Mouse (Mus musculus) CD4-positive, CD25-positive, alpha-beta regulatory T cell, adult 2 months (primary cell): ENCODE measurements around the gene Myzap.

Experiments used
- DNase-seq: peaks from one replicate; pipeline ENCODE4 v3.0.0-alpha.2; 2012; ENCODE audit warnings: low read depth, low spot score

Myzap gene

DNA sequence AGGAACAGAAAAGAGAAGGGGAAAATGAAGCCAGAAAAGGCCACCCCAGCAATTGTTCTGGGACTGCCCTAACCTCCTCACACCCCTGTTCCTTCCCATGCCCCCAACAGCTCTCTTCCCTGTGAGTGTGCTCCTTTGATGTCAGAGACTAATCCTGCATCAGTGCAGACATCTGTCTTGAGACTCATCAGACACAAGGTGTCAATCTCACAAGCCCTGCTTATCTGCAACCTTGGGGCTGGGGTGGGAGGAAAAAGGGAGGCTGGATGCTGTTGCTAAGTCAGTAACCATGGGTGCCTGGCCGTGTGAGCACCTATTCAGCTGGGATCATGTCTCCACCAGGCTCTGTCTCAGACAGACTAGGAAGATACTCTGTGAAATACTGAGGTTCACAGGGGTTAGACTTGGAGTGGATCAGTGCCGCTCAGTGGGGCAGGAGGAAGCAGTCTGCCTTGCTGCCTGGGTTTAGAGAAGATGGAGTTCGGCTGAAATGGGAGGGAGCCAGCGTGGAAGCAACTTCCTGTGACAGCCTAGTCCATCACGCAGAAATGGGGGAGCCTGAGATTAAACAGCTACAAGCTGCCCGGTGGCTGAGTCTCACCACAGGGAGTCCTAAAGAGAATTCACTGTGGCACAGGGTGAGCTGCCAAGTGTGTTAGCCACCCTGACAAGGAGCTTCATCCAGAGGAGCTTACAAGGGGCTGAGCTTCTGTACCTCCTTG, 12.9 kb upstream of the Myzap start:
- DNase-seq: no peak

DNA sequence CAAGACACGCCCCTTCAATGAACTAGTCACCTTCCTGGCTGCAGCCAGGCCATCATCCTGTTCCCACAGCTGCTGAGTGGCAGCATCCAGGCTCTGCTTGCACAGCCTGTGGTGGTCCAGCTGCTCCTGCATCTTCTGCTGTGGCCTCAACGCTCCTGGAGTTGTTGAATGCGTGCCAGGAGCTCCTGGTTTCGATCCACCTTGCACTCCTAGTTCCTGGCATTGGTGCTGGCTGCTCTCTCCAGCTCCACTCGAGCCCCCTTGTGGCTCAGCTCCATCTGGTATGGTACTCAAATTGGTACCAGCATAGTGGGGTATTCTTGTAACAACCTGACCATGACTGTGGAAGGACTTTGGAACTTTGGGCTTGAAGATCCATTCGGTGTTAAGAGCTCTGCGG, 7.7 kb upstream of the Myzap start:
- DNase-seq: no peak

DNA sequence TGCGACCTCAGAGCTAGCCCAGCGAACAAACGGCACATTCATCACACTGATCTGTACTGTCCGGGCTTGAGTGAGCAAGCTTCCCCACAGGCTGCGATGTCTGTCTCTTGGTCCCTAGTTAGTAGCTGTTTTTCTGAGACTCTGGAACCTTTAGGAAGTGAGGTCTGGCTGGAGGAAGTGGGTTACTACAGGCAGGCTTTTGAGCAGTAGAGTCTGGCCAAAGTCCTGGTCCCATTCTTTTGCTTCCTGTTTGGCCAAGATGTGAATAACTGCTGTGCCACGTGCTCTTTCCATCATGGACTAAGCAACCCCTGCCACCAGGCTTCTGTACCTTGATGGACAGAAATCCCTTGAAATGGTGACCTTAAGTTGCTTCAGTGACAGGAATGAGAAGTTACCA, 4.7 kb upstream of the Myzap start:
- DNase-seq: no peak

DNA sequence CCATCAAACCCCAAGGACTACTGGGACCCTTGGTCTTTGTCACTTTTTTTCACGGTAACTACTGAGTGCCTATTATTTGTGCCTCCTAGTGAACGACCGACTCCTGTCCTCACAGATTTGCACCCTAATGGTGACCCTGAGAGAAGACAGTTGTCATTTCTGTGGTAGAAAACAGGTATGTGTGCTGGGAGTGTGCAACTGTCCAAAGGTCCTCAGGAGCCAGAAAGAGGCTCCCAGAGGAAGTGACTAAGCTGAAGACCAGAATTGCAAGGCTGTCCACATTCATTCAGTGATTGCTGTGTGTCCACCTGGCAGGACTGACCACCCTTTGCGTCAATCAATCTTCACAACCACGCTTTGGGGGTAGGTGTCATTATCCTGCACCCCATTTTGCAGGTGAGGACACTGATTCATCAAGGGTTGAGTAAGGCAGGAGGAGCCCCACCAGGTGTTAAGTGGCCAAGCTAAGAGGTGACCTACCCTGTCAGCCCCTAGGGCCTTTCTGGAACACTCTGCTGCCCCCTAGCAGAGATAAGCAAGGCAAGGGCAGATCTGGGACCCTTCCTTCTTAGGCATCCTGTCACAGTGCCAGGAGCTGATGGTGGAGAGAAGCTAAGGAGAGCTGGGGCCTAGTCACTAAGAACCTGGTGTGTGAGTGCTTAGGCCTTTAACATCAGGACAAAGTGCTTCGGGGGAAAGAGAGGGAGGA, 571 bp upstream of the Myzap start:
- no peak for DNase-seq

DNA sequence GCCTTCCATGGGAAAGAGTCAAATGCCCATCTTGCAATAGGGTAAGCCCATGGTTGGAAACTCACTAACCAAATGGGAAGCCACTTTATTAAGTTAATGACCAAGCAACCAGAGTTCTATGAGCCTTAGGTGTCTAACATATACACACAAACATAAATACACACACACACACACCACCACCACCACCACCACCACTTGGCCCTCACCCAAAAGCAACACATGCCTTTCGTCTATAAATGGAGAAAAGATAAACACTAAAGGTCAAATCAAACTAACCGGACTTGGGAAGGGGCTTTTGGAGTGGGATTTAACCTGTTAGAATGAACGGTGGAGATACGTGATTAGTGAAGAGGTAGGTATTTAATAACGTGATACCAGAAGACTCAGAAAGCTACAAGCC, 1.1 kb downstream of the Myzap start:
- no peak for DNase-seq

DNA sequence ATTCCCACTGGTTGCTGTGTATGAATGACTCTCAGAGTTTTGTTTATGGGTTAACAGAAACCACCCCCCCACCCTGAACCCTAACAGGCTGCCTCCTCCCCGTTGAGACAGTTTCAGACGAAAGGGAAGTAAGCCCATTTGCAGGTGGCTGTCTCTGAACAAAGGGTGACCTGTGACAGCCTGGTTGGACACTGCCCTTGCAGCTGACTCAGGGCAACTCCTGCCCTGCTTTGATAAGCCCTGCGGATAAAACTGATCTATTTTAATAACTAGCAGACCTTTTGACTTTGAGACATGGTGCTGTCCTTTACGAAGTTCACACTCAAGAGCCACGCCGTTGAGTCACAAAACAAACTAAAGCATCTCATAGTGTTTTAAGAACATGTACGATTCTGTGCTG, 2.4 kb downstream of the Myzap start:
- no peak for DNase-seq

DNA sequence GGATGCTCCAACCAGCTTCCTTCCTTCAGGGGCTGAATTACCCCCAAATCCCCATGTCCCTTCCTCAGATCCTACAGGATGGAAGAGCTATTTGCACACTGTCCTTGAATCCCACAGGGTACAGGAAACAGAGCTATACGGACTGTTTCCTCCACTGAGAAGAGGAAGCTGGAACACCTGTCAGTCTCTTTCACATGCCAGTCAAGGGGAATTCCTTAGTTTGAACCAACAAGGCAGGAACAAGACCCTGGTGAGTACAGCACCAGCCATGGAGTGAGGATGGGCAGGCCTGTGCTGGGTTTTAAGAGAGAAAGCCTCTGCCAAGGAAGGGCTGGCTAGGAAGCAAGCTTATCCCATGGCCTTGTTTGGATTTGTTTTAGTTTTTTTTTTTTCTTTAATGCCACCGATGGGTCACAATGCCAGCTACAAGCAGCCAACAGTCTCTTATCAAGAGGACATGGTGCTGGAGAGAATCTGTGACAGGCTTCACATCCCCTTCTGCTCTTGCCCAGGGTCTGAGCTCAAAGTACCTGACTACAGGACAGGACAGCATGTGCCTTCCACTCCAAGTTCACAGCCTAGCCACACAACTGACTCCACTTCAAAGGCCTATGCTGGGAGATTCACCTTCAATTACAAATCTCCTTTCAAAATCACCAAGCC, 3.1 kb downstream of the Myzap start:
- no peak for DNase-seq

DNA sequence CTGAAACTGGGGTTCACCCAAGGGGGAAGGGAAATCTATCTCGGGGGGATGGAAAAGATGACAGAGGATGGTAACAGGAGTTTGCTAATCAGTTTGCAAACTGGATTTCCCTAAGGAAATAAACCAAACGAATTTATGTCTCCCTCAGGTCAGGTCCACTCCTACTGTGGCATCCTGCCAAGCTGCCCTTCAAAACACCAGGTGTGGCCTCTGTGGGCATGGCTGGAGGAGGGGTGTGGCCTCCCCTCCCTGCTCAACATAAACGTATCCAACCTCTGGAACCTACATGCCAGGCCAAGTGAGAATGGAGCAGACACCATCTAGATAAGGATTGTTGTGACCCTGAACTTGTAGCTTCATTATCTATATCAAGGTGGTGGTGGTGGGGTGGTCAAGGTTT, 5.8 kb downstream of the Myzap start:
- no peak for DNase-seq

DNA sequence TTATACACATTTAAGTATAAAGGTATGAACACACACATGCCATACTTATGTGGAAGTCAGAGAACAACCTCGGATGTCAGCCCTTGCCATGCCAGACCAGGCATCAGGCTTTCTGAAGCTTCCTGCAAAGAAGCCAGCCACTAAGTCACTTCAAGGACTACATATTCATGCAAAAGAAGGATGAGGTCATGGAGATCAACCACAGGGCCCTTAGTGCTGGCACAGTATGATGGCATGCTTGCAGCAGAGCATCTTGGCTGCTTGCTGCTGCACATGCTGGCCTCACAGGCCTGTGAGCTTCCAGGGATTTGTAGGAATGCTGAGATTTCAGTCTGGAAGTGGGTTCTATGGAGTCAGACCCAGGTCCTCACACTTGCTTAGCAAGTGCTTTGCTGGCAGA, 9.4 kb downstream of the Myzap start:
- DNase-seq: no peak

DNA sequence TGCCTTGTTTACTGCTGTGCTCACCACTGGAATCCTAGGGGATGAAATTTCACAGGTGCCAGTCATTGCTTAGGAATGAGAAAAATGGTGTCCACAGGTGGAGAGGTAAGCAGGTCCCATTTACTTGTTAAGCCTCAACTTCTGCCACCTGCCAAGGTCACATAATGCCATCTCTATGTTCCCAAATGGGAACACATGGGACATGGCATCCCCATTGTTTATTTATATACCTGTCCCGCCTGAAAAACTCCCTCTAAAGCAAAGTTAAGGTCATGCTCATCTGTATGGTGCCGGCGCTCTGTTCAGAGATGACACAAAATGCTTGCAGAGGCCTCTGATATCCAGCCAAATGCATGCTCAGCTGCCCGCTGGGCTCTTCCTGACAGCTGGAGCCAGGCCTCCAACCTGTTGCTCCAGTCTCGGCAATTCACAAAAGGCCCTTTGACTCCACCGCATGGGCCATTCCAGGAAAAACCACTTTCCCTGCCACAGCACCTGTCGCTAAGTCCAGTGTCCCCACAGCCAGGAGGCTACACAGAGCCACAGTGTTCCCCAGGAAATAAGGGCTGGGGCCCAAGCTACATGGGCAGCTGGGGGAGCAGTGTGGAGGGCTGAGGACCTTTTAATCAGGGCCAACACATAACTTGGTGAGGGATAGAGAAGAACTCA, 13.1 kb downstream of the Myzap start:
- no peak for DNase-seq

DNA sequence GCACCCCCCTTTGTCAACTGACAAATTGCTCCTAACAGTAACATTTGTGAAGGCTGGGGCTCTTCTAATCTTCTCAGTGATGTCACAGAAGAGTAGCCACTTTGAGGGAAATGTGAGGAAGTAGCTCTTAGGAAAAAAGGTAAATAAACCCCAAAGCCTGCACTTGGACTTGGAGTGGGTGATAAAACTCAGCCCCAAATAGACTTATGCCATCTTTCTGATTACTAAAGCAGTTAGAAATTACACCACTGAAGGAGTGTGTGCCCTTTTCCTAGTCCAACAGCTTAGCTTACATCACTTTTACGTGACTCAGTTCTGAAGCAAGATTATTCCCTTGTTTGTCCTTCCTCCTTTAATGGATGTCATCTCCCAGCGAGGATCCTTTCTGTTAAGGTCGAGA, 17.7 kb downstream of the Myzap start:
- no peak for DNase-seq

DNA sequence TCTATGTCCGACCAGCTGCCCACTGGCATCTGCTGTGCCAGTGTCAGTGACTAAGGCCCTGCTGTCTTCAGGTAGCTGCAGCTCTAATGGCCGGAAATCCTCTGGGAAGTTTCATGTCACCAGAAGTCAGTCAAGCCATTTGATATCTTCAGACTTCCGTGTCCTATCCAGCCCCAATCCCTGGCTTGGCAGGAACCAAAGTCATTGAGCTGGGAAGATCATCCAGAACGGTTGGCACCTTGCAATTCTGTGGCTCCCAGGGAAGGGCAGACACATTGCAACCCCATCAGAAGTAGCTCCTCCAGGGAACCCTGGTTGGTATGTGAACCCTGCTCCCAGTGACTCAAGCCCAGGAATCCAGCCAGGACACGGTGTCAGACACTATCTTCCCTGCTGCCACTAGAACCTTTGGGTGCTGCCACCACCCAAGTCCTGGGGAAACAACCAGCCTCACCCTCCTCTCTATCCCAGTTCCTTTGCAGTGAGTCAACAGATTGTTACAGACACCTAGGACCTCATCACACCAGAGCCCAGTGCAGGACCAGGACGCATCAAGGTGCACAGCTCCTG, 18.3 kb downstream of the Myzap start:
- DNase-seq: no peak

DNA sequence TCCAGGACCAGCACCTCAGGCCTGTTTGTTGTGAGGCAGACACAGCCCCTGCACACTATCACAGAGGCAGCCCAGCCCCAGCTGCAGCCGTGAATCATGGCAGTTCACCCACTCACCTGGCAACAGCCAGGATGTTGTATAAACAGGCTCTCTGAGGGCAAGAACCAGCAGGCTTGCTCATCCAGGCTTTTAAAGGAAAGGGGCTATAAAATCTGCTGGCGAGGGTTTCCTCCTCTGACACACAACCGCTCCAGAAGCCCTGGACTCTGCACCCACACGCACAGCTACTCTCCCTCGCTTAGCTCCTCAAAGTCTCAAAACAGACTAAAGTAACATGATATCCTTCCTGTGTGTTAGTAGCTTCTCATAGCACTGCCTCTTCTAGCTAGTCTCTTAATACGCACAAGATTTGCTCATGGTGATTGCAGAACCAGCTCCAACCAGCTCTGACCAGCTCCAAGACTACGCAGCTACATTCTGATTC, 21.0 kb downstream of the Myzap start:
- DNase-seq: no peak

DNA sequence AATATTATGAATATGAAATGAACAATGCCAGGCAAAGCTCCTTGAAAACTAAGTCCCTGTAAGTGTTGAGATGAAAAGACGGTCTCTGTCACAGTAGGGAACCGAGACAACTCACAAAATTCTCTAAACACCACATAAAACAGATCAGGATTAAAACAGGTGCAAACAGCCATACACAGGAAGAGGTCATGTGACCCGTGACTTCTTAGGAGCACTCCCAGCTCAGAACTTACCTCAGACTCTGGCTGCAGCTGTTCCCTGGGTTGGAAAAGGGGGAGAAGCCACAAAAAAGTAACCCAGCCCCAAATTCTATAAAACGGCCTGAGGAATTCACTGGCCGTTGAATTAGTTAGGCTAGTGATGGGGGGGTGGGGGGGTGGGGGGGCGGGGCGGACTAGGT, 22.0 kb downstream of the Myzap start:
- DNase-seq: peak; percentile 10

DNA sequence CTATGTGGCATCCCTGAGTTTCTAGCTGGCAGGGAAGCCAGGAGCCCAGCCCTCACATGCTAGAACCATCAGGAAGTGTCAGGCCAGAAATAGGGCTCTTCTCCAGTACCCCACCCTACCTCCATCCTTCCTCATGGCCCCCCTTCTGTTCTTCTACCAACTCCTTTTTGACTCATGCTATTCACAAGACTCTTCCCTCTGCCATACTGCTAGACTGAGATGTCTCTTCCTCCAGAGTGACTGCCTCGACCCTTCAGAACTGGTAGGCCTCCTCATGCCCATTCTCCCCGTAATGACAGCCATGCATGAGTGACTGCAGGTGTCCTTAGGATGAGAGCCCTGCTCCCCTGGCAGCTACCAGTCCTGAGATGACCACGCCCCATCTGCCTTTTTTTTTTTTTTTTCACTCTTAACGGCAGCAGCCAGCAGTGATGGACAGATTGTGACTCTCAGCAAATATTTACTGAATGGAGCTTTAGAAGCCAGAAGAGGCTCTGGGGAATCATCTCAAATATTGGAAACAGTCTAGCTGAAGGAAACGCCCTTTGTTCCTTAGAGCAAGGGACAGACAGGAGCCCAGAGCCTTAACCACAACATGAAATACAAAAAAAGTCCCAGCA, 23.7 kb downstream of the Myzap start:
- no peak for DNase-seq

DNA sequence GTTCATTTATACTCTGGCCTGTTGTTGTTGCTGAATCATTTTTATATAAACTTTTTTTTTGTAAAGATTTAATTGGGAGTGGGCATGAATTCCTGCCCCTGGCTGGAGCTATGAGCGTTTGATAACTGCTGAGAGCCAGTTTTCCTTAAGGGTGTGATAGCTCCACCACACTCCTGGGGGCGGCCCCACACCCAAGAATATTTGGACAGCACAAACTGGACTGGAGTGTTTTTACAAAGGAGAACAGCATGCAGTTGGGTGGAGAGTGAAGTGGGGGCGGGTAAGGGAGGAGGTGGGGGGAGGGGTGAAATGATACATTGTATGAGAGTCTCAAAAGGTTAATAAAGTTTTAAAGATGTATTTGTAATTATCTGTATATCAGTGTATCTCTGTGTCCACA, 24.8 kb downstream of the Myzap start:
- DNase-seq: no peak

DNA sequence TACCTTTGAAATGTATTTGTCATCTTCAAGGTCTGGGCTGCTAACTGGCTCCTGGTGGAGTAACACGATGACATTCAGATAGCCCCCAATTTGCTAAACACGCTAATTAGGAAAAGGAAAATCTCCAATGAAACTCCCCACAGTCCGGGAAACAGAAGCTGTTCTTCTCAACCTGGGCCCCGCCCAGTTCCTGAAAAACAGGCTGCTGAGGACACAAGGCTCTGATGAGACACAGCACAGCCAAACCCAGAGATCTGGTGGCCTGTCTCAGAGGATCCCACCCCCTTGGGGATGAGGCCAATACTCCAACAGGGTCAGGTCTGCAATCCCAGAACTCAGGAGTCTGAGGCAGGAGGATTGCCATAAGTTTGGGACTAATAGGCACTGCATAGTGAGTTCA, 25.4 kb downstream of the Myzap start:
- no peak for DNase-seq

DNA sequence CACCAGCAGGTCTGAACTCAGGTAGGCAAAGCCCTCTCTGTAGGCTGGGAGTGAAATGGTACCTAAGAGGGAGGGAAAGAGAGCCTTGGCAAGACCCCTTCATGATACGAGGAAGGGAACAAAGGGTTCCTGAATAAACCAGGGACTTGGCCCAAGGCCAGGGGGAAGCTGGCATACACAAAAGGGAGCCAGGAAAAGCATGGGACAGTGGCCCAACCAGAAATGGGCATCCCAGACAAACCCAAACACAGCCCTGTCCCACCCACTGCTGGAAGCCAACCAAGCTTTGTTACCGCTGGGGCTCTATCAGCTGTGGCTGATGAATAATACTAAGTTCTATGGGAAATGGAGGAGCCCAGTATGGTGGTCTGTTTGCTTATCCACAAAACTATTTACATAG, 34.4 kb downstream of the Myzap start:
- DNase-seq: no peak

DNA sequence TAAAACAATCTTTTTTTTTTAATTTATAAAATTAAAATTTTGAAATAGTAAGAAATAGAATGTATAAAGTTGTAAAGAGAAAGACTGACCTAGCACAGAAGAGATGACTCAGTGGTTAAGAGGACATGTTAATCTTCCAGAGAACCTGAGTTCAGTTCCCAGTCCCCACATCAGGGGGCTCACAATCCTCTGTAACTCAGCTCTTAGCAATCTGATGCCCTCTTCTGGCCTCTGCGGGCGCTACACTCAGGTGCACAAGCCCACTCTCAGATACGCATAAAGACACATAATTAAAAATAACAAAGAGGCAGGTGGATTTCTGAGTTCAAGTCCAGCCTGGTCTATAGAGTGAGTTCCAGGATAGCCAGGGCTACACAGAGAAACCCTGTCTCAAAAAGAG, 38.2 kb downstream of the Myzap start:
- no peak for DNase-seq

DNA sequence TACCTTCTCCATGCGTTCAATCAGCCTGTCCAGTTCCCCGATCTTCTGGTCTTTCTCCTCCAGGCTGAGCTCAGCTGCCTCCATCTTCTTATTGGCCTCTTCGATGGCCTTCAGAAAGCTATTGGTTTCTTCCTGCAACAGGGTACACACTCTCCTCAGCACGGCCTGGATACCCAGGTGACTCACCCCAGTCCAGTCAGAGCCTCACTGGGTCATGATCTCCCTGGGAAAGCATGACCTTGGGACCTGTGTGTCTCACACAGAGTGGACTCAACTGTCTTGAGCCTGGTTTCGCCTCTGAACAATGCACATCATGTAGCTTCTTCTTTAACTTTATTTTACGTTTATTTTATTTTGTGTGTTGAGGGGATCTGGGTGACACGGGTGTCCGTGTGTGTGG, 42.0 kb downstream of the Myzap start:
- no peak for DNase-seq

DNA sequence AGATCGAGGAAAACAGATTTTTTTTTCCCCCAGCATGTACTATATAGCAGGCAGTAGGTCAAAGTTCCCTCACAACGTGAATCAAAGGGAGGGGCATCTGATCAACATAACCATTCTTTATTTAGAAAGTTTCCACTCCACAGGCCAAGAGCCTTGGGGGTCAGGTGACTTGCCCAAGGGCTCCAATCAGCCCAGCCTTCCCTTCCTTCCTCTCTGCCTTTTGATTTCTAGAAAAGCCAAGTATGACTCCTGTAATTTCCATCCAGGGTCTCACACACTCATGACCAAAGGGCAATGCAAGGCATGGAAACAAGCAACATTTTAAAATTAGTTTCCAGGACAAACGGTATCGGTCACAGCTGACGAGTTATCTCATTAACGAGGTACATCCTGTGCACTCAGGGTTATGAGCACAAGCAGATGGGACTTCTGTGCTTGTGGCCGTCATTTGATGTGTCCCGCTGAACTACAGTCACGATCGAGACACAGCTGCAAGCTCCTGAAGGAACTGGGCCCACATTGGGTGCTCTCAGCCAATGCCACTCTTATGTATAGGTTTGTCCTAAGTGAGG, 44.4 kb downstream of the Myzap start:
- no peak for DNase-seq
